Mouse (Mus musculus): ENCODE data around the gene Wwp2. TPM values are rescaled to one million over a fixed set of nuclear protein-coding genes. Genes with fewer than 3 reads are reported as not detected.

The Wwp2 gene
- polyA plus RNA-seq, 1 experiment = 62.7 TPM

GRCm38 (mm10) chr8:107498390-107498789, 62.2 kb downstream of the Wwp2 start:
- TF ChIP-seq CTCF (IDR thresholded peaks at IDR 0.05; ENCODE audit: insufficient read depth, low read length) (no peak), POLR2A (IDR thresholded peaks at IDR 0.05; ENCODE audit: borderline replicate concordance, extremely low read depth, low read depth, low read length) (no peak)
- H3K4me3 ChIP-seq (replicated peaks; ENCODE audit: extremely low read depth, low read depth, low read length) = no peak overlapping the region
- DNase-seq = no peak
- whole genome bisulfite sequencing = 78% methylated on average over 1 of the region's 1 CpGs
- peaks cover 2% of the 10 kb centered on the region; the same call in 1 of the 2 replicates for H3K4me1 ChIP-seq (ENCODE audit: control insufficient read depth, insufficient read depth, low read length)

GRCm38 (mm10) chr8:107498806-107499205, 62.6 kb downstream of the Wwp2 start:
- no peak overlapping the region for H3K4me3 ChIP-seq (replicated peaks; ENCODE audit: extremely low read depth, low read depth, low read length)
- H3K4me1 ChIP-seq (ENCODE audit: control insufficient read depth, insufficient read depth, low read length) = peaks cover 2% of the 10 kb centered on the region; the same call in 1 of the 2 replicates
- TF ChIP-seq CTCF (IDR thresholded peaks at IDR 0.05; ENCODE audit: insufficient read depth, low read length) = no peak
- 59% methylated on average over 8 of the region's 8 CpGs for WGBS
- no peak for DNase-seq

GRCm38 (mm10) chr8:107499519-107499918, 63.4 kb downstream of the Wwp2 start:
- WGBS = 64% methylated on average over 3 of the region's 3 CpGs
- Histone ChIP-seq H3K4me1 (ENCODE audit: control insufficient read depth, insufficient read depth, low read length) (peaks cover 2% of the 10 kb centered on the region; the same call in 1 of the 2 replicates), H3K4me3 (replicated peaks; ENCODE audit: extremely low read depth, low read depth, low read length) (no peak overlapping the region)
- TF ChIP-seq POLR2A (IDR thresholded peaks at IDR 0.05; ENCODE audit: borderline replicate concordance, extremely low read depth, low read depth, low read length) (no peak), CTCF (IDR thresholded peaks at IDR 0.05; ENCODE audit: insufficient read depth, low read length) (no peak)
- no peak for DNase-seq

DNA sequence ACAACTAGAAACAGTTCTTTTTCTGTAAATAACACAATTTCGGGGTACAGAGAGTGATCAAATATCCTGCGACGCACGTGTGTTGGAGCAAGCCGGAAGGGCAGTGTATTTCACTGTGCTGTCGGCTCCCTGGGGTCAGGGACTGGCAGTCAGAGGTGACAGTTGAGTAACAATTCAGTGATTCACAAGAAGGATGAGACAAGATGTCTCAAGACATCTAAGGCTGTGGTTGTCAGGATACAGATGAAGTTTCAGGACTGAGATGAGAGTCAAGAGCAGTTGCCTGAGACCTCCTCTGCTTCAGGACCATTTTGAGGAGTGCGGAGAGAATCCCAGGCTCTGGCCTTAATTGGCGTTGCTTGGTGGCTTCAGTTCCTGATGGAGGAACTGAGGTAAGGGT, 66.2 kb downstream of the Wwp2 start:
- TF ChIP-seq CTCF (IDR thresholded peaks at IDR 0.05; ENCODE audit: insufficient read depth, low read length) (no peak), POLR2A (IDR thresholded peaks at IDR 0.05; ENCODE audit: borderline replicate concordance, extremely low read depth, low read depth, low read length) (no peak)
- Histone ChIP-seq H3K4me1 (ENCODE audit: control insufficient read depth, insufficient read depth, low read length) (peaks cover 2% of the 10 kb centered on the region; the same call in 1 of the 2 replicates), H3K4me3 (replicated peaks; ENCODE audit: extremely low read depth, low read depth, low read length) (no peak overlapping the region)
- no peak for DNase-seq
- 85% methylated on average over 8 of the region's 8 CpGs for WGBS

- WGBS = 70% methylated on average over 3 of the region's 3 CpGs
- no peak for TF ChIP-seq POLR2A (IDR thresholded peaks at IDR 0.05; ENCODE audit: borderline replicate concordance, extremely low read depth, low read depth, low read length)
- no peak for TF ChIP-seq CTCF (IDR thresholded peaks at IDR 0.05; ENCODE audit: insufficient read depth, low read length)
- no peak for DNase-seq
- H3K4me3 ChIP-seq (replicated peaks; ENCODE audit: extremely low read depth, low read depth, low read length) = no peak overlapping the region
- peaks cover 2% of the 10 kb centered on the region; the same call in 1 of the 2 replicates for H3K4me1 ChIP-seq (ENCODE audit: control insufficient read depth, insufficient read depth, low read length)
Measured at GRCm38 (mm10) chr8:107502922-107503321, 66.8 kb downstream of the Wwp2 start.

GRCm38 (mm10) chr8:107503354-107503753, 67.2 kb downstream of the Wwp2 start:
- Histone ChIP-seq H3K4me3 (replicated peaks; ENCODE audit: extremely low read depth, low read depth, low read length) (no peak overlapping the region), H3K4me1 (ENCODE audit: control insufficient read depth, insufficient read depth, low read length) (peaks cover 2% of the 10 kb centered on the region; the same call in 1 of the 2 replicates)
- TF ChIP-seq POLR2A (IDR thresholded peaks at IDR 0.05; ENCODE audit: borderline replicate concordance, extremely low read depth, low read depth, low read length) (no peak), CTCF (IDR thresholded peaks at IDR 0.05; ENCODE audit: insufficient read depth, low read length) (no peak)
- 25% methylated on average over 6 of the region's 6 CpGs for WGBS
- no peak for DNase-seq

DNA sequence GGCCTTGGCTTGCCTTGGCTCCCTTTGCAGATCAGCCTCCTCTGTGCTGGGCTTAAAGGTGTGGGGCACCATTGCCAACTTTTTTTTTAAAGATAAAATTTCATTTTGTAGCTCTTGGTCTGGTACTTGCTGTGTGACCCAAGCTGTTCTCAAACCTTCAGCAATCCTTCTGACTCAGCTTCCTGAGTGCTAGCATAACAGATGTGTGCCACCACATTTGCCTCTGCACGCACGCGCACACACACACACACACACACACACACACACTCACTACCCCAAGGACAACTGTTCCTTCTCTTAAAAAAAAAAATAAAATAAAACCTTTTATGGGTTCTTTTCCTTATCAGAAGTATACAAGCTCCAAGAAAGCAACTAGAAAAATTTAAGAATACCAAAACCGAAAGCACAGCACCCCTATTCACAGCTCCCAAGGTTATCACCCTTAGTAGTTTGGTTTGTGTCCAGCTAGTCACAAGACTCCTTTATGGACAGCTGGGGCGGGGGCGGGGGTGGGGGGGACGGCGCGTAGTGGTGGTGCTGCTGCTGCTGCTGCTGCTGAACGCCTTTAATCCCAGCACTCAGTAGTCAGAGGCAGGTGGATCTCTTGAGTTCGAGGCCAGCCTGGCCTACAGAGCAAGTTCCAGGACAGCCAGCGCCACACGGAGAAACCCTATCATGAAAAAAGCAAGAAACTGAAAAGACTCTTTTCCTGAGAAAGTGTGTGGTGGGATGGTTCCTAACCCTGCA, 68.2 kb downstream of the Wwp2 start:
- no peak for TF ChIP-seq POLR2A (IDR thresholded peaks at IDR 0.05; ENCODE audit: borderline replicate concordance, extremely low read depth, low read depth, low read length)
- TF ChIP-seq CTCF (IDR thresholded peaks at IDR 0.05; ENCODE audit: insufficient read depth, low read length) = no peak
- H3K4me1 ChIP-seq (ENCODE audit: control insufficient read depth, insufficient read depth, low read length) = peaks cover 2% of the 10 kb centered on the region; the same call in 1 of the 2 replicates
- H3K4me3 ChIP-seq (replicated peaks; ENCODE audit: extremely low read depth, low read depth, low read length) = no peak overlapping the region
- DNase-seq = no peak
- 69% methylated on average over 13 of the region's 13 CpGs for WGBS

DNA sequence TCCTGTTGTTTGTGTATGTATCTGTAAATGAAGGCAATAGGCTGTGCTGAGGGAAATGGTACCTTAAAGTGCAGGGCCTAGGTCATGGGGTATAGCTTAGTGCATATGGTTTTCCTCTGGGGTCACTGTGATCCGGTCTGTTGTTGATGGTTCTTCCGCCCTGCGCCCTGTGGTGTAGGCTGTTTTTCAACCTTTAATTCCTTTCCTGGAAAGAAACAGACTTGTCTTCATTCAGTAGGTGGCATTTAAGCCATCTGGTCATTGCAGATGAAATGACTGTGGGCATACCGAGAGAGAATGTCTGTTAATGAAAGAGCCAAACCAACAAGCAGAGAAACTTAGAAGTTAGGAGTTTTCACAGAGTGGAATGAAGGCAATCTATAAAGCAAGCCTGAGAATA, 69.1 kb downstream of the Wwp2 start:
- no peak for DNase-seq
- H3K4me3 ChIP-seq (replicated peaks; ENCODE audit: extremely low read depth, low read depth, low read length) = no peak overlapping the region
- 65% methylated on average over 4 of the region's 4 CpGs for WGBS
- peaks cover 2% of the 10 kb centered on the region; the same call in 1 of the 2 replicates for H3K4me1 ChIP-seq (ENCODE audit: control insufficient read depth, insufficient read depth, low read length)
- TF ChIP-seq POLR2A (IDR thresholded peaks at IDR 0.05; ENCODE audit: borderline replicate concordance, extremely low read depth, low read depth, low read length) (no peak), CTCF (IDR thresholded peaks at IDR 0.05; ENCODE audit: insufficient read depth, low read length) (no peak)

DNA sequence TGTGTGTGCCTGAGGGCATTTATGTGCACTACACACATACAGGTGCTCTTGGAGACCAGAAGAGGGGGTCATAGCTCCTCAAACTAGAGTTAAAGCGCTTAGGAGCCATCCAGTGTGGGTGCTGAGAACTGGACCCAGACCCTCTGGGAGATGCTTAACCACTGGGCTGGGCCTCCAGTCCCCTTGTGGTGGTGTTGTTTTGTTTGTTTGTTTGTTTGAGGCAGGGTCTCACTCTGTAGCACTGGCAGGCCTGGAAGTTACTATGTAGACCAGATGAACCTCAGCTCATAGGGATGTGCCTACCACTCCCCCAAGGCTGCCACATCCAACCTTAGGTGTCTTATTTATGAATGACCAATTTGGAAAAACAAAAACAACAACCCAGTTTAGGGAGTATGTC, 70.9 kb downstream of the Wwp2 start:
- Histone ChIP-seq H3K4me3 (replicated peaks; ENCODE audit: extremely low read depth, low read depth, low read length) (no peak overlapping the region), H3K4me1 (ENCODE audit: control insufficient read depth, insufficient read depth, low read length) (peaks cover 2% of the 10 kb centered on the region; the same call in 1 of the 2 replicates)
- TF ChIP-seq CTCF (IDR thresholded peaks at IDR 0.05; ENCODE audit: insufficient read depth, low read length) (no peak), POLR2A (IDR thresholded peaks at IDR 0.05; ENCODE audit: borderline replicate concordance, extremely low read depth, low read depth, low read length) (no peak)
- no peak for DNase-seq
- 100% methylated on average over 1 of the region's 1 CpGs for WGBS

DNA sequence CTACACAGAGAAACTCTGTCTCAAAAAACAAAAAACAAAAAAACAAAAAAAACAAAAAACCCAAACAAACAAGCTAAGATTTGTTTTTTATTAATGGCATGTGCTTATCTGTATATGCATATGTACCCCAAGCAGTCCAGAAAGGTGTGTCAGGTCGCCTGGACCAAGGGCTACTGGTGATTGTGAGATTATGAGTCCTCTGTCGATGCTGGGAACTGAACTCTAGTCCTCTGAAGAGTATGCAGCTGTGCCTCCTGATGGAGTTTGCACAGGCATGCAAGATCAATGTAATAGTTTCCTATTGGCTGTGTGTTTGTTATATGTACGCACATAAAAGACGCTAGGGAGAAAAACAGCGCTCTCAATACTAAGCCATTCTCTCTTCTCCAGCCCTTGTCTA, 74.0 kb downstream of the Wwp2 start:
- no peaks in the 10 kb centered on the region for H3K4me1 ChIP-seq (ENCODE audit: control insufficient read depth, insufficient read depth, low read length)
- H3K4me3 ChIP-seq (replicated peaks; ENCODE audit: extremely low read depth, low read depth, low read length) = no peak overlapping the region
- TF ChIP-seq CTCF (IDR thresholded peaks at IDR 0.05; ENCODE audit: insufficient read depth, low read length) (no peak), POLR2A (IDR thresholded peaks at IDR 0.05; ENCODE audit: borderline replicate concordance, extremely low read depth, low read depth, low read length) (no peak)
- DNase-seq = no peak
- 93% methylated on average over 5 of the region's 5 CpGs for WGBS

Data from lung, adult 2 months (tissue).